ENCODE assay signal across 8 mouse cellular contexts in genomic region chr13:24639215-24640165, GRCm38 (mm10). TPM values are rescaled to one million over a fixed set of nuclear protein-coding genes. Genes with fewer than 3 reads are reported as not detected.
DNase-seq lines count a peak whose midpoint lies in the region; ATAC-seq and TF ChIP-seq lines count a peak whose summit lies in the region.

No protein-coding gene starts in this region.

- DNase-seq in cerebellum, adult 2 months, result no peak
- no peak for DNase-seq in cerebellum, adult 9-11 months
- peak; percentile 44 for DNase-seq in right cerebral cortex, postnatal 14 days
- no peak for DNase-seq in right cerebral cortex, postnatal 25 days
- peak; percentile 53 for DNase-seq in liver, embryonic 11.5 days (ENCODE audit: low spot score)
- peak; percentile 44 for DNase-seq in retina, embryonic 14.5 days (ENCODE audit: low spot score)
- no peak for DNase-seq in layer of hippocampus, adult 9-10 months (ENCODE audit: low spot score)

- TF ChIP-seq CTCF in cerebellum, adult 2 months (IDR thresholded peaks at IDR 0.05; ENCODE audit: borderline replicate concordance, insufficient read depth, low read depth, low read length), result no peak

- no peaks in the 10 kb centered on the region for H3K9me3 ChIP-seq in heart, embryonic 13.5 days
- H3K9me3 ChIP-seq in liver, embryonic 11.5 days (ENCODE audit: control insufficient read depth, low read length), result no peaks in the 10 kb centered on the region

- WGBS in cerebellum, adult 2 months, result 18% methylated on average over 22 of the region's 22 CpGs
- WGBS in heart, embryonic 13.5 days, result 10% methylated on average over 22 of the region's 22 CpGs
- 13% methylated on average over 22 of the region's 22 CpGs for WGBS in liver, embryonic 11.5 days

- peak overlapping the region; percentile 99 for H3K4me2 ChIP-seq in heart, embryonic 13.5 days
- peak overlapping the region; percentile 94 for H3K4me2 ChIP-seq in liver, embryonic 11.5 days

- no peak for ATAC-seq in heart, embryonic 13.5 days (ENCODE audit: extremely low read depth, insufficient number of reproducible peaks, low FRiP score, low TSS enrichment)
- no peak for ATAC-seq in liver, embryonic 11.5 days (replicated peaks; ENCODE audit: low FRiP score)

- H3K27ac ChIP-seq in cerebellum, adult 2 months (ENCODE audit: insufficient read depth, low read length), result no peak overlapping the region
- H3K27ac ChIP-seq in heart, embryonic 13.5 days (replicated peaks), result peak overlapping the region; percentile 80
- no peak overlapping the region for H3K27ac ChIP-seq in liver, embryonic 11.5 days (ENCODE audit: low read depth, low read length)

- peak overlapping the region; percentile 88 for H3K9ac ChIP-seq in heart, embryonic 13.5 days
- no peak overlapping the region for H3K9ac ChIP-seq in liver, embryonic 11.5 days (ENCODE audit: low read depth, low read length)

- H3K4me1 ChIP-seq in cerebellum, adult 2 months (ENCODE audit: control insufficient read depth, insufficient read depth, low read length), result no peaks in the 10 kb centered on the region; the same call in 1 of the 2 replicates
- H3K4me1 ChIP-seq in heart, embryonic 13.5 days, result peaks cover 72% of the 10 kb centered on the region
- H3K4me1 ChIP-seq in liver, embryonic 11.5 days (replicated peaks; ENCODE audit: control insufficient read depth, insufficient read depth, low read length), result peaks cover 21% of the 10 kb centered on the region; the same call in 1 of the 2 replicates

- no peaks in the 10 kb centered on the region for H3K27me3 ChIP-seq in cerebellum, adult 2 months (ENCODE audit: control insufficient read depth, insufficient read depth, low read length)
- peaks cover 20% of the 10 kb centered on the region; the same call in 1 of the 2 replicates for H3K27me3 ChIP-seq in heart, embryonic 13.5 days (replicated peaks)
- peaks cover 36% of the 10 kb centered on the region for H3K27me3 ChIP-seq in liver, embryonic 11.5 days (replicated peaks; ENCODE audit: control insufficient read depth, insufficient read depth, low read length)

- peak overlapping the region; percentile 69 for H3K4me3 ChIP-seq in cerebellum, adult 2 months (replicated peaks; ENCODE audit: insufficient read depth, low read depth, low read length)
- H3K4me3 ChIP-seq in heart, embryonic 13.5 days, result peak overlapping the region; percentile 81
- peak overlapping the region; percentile 56 for H3K4me3 ChIP-seq in liver, embryonic 11.5 days (ENCODE audit: low read depth, low read length)

- TF ChIP-seq POLR2A in cerebellum, adult 2 months (IDR thresholded peaks at IDR 0.05; ENCODE audit: borderline replicate concordance, insufficient read depth, low read length), result no peak

- no peaks in the 10 kb centered on the region for H3K36me3 ChIP-seq in heart, embryonic 13.5 days
- H3K36me3 ChIP-seq in liver, embryonic 11.5 days (ENCODE audit: control insufficient read depth, insufficient read depth, low read length), result no peaks in the 10 kb centered on the region

RNA-seq across cellular contexts. Expression of gene Ripor2, which starts 57.5 kb away (rescaled TPM):
- polyA plus RNA-seq in cerebellum, adult 2 months (2012; rRNA removed), result 8.5 and 8.9 TPM in 2 replicates
- 10.1 and 10.8 TPM in 2 replicates for polyA plus RNA-seq in heart, embryonic 13.5 days (2015; fragmentation: Nextera tagmentation; extraction: Ambion mirVana)
- polyA plus RNA-seq in liver, embryonic 11.5 days (2014; fragmentation: Nextera tagmentation; extraction: Ambion mirVana), result 9.4 and 11.4 TPM in 2 replicates

Comparison
In these comparisons a context has a peak if more than half of its experiments do, and no peak if none do; other contexts are left out.
1. DNase-seq: peak in right cerebral cortex, postnatal 14 days (single experiment), liver, embryonic 11.5 days (single experiment) and retina, embryonic 14.5 days (single experiment); none in cerebellum, adult 2 months (0 of 2), cerebellum, adult 9-11 months (single experiment), right cerebral cortex, postnatal 25 days (single experiment) and layer of hippocampus, adult 9-10 months (single experiment).
2. Peak in every context shown above with its lines, with median percentiles within 50 percentile points of each other: H3K4me3 ChIP-seq.